Mouse (Mus musculus): ENCODE results near the gene Cables2. TPM values are rescaled to one million over a fixed set of nuclear protein-coding genes. Genes with fewer than 3 reads are reported as not detected.

Gene Cables2
- polyA plus RNA-seq, 1 experiment, result 7.9 TPM

GRCm38 (mm10) chr2:180234353-180234752 is 38.9 kb downstream of the Cables2 start:
- Histone ChIP-seq H3K27me3 (ENCODE audit: control insufficient read depth, insufficient read depth, insufficient read length) (no peaks in the 10 kb centered on the region), H3K36me3 (ENCODE audit: control insufficient read depth, insufficient read depth) (no peaks in the 10 kb centered on the region), H3K79me3 (ENCODE audit: low read depth) (no peaks in the 10 kb centered on the region), H3K4me3 (ENCODE audit: insufficient read depth, poor library complexity, severe bottlenecking) (no peak overlapping the region), H3K79me2 (ENCODE audit: control insufficient read depth, insufficient read depth) (no peaks in the 10 kb centered on the region), H3ac (ENCODE audit: control insufficient read depth, insufficient read length, low read depth) (no peak overlapping the region)
- TF ChIP-seq CEBPB (IDR thresholded peaks at IDR 0.05; ENCODE audit: low read depth), result no peak
- TF ChIP-seq CTCF (IDR thresholded peaks at IDR 0.05; ENCODE audit: control insufficient read depth, insufficient read depth, insufficient read length), result no peak
- no peak for TF ChIP-seq MYOD1 (IDR thresholded peaks at IDR 0.05; ENCODE audit: control insufficient read depth, insufficient read length, low read depth)
- TF ChIP-seq MAX (IDR thresholded peaks at IDR 0.05), result no peak
- TF ChIP-seq USF1 (IDR thresholded peaks at IDR 0.05; ENCODE audit: low read depth), result no peak
- no peak for TF ChIP-seq FOSL1 (IDR thresholded peaks at IDR 0.05; ENCODE audit: insufficient read depth, low read length, poor library complexity, severe bottlenecking)
- TF ChIP-seq MYOG (IDR thresholded peaks at IDR 0.05; ENCODE audit: control insufficient read depth, extremely low read depth, insufficient read length), result no peak

GRCm38 (mm10) chr2:180233101-180233904 is 40.0 kb downstream of the Cables2 start:
- Histone ChIP-seq H3K79me2 (ENCODE audit: control insufficient read depth, insufficient read depth) (no peaks in the 10 kb centered on the region), H3ac (ENCODE audit: control insufficient read depth, insufficient read length, low read depth) (no peak overlapping the region), H3K4me3 (ENCODE audit: insufficient read depth, poor library complexity, severe bottlenecking) (no peak overlapping the region), H3K27me3 (ENCODE audit: control insufficient read depth, insufficient read depth, insufficient read length) (no peaks in the 10 kb centered on the region), H3K36me3 (ENCODE audit: control insufficient read depth, insufficient read depth) (no peaks in the 10 kb centered on the region), H3K79me3 (ENCODE audit: low read depth) (no peaks in the 10 kb centered on the region)
- TF ChIP-seq USF1 (IDR thresholded peaks at IDR 0.05; ENCODE audit: low read depth) (no peak), MYOD1 (IDR thresholded peaks at IDR 0.05; ENCODE audit: control insufficient read depth, insufficient read length, low read depth) (peak; percentile 9), FOSL1 (IDR thresholded peaks at IDR 0.05; ENCODE audit: insufficient read depth, low read length, poor library complexity, severe bottlenecking) (no peak)

- H3K36me3 ChIP-seq (ENCODE audit: control insufficient read depth, insufficient read depth), result no peaks in the 10 kb centered on the region
- no peak overlapping the region for H3K4me3 ChIP-seq (ENCODE audit: insufficient read depth, poor library complexity, severe bottlenecking)
- no peaks in the 10 kb centered on the region for H3K79me3 ChIP-seq (ENCODE audit: low read depth)
- H3K79me2 ChIP-seq (ENCODE audit: control insufficient read depth, insufficient read depth), result peaks cover 2% of the 10 kb centered on the region
- TF ChIP-seq CTCF (IDR thresholded peaks at IDR 0.05; ENCODE audit: control insufficient read depth, insufficient read depth, insufficient read length), result no peak
- no peak for TF ChIP-seq USF1 (IDR thresholded peaks at IDR 0.05; ENCODE audit: low read depth)
- no peak for TF ChIP-seq MAX (IDR thresholded peaks at IDR 0.05)
- TF ChIP-seq CEBPB (IDR thresholded peaks at IDR 0.05; ENCODE audit: low read depth), result no peak
- no peak for TF ChIP-seq MYOG (IDR thresholded peaks at IDR 0.05; ENCODE audit: control insufficient read depth, extremely low read depth, insufficient read length)
- no peak for TF ChIP-seq FOSL1 (IDR thresholded peaks at IDR 0.05; ENCODE audit: insufficient read depth, low read length, poor library complexity, severe bottlenecking)
- TF ChIP-seq MYOD1 (IDR thresholded peaks at IDR 0.05; ENCODE audit: control insufficient read depth, insufficient read length, low read depth), result no peak
- H3ac ChIP-seq (ENCODE audit: control insufficient read depth, insufficient read length, low read depth), result no peak overlapping the region
- no peaks in the 10 kb centered on the region for H3K27me3 ChIP-seq (ENCODE audit: control insufficient read depth, insufficient read depth, insufficient read length)
Observed at GRCm38 (mm10) chr2:180230482-180230881, 42.8 kb downstream of the Cables2 start.

- no peaks in the 10 kb centered on the region for H3K36me3 ChIP-seq (ENCODE audit: control insufficient read depth, insufficient read depth)
- H3K4me3 ChIP-seq (ENCODE audit: insufficient read depth, poor library complexity, severe bottlenecking), result no peak overlapping the region
- H3ac ChIP-seq (ENCODE audit: control insufficient read depth, insufficient read length, low read depth), result no peak overlapping the region
- no peaks in the 10 kb centered on the region for H3K27me3 ChIP-seq (ENCODE audit: control insufficient read depth, insufficient read depth, insufficient read length)
- peaks cover 16% of the 10 kb centered on the region for H3K79me2 ChIP-seq (ENCODE audit: control insufficient read depth, insufficient read depth)
- TF ChIP-seq MAX (IDR thresholded peaks at IDR 0.05) (no peak), MYOG (IDR thresholded peaks at IDR 0.05; ENCODE audit: control insufficient read depth, extremely low read depth, insufficient read length) (no peak), CTCF (IDR thresholded peaks at IDR 0.05; ENCODE audit: control insufficient read depth, insufficient read depth, insufficient read length) (no peak), USF1 (IDR thresholded peaks at IDR 0.05; ENCODE audit: low read depth) (no peak), MYOD1 (IDR thresholded peaks at IDR 0.05; ENCODE audit: control insufficient read depth, insufficient read length, low read depth) (no peak), FOSL1 (IDR thresholded peaks at IDR 0.05; ENCODE audit: insufficient read depth, low read length, poor library complexity, severe bottlenecking) (no peak), CEBPB (IDR thresholded peaks at IDR 0.05; ENCODE audit: low read depth) (no peak)
- peaks cover 11% of the 10 kb centered on the region for H3K79me3 ChIP-seq (ENCODE audit: low read depth)
Observed at GRCm38 (mm10) chr2:180229129-180229528, 44.2 kb downstream of the Cables2 start.

GRCm38 (mm10) chr2:180228592-180228991 is 44.7 kb downstream of the Cables2 start:
- peak; percentile 95 for TF ChIP-seq MYOD1 (IDR thresholded peaks at IDR 0.05; ENCODE audit: control insufficient read depth, insufficient read length, low read depth)
- no peak for TF ChIP-seq USF1 (IDR thresholded peaks at IDR 0.05; ENCODE audit: low read depth)
- no peak for TF ChIP-seq FOSL1 (IDR thresholded peaks at IDR 0.05; ENCODE audit: insufficient read depth, low read length, poor library complexity, severe bottlenecking)
- no peak for TF ChIP-seq CEBPB (IDR thresholded peaks at IDR 0.05; ENCODE audit: low read depth)
- TF ChIP-seq MAX (IDR thresholded peaks at IDR 0.05), result peak; percentile 60
- H3K79me3 ChIP-seq (ENCODE audit: low read depth), result peaks cover 11% of the 10 kb centered on the region
- no peak overlapping the region for H3ac ChIP-seq (ENCODE audit: control insufficient read depth, insufficient read length, low read depth)
- no peaks in the 10 kb centered on the region for H3K36me3 ChIP-seq (ENCODE audit: control insufficient read depth, insufficient read depth)
- H3K79me2 ChIP-seq (ENCODE audit: control insufficient read depth, insufficient read depth), result peaks cover 21% of the 10 kb centered on the region
- no peak overlapping the region for H3K4me3 ChIP-seq (ENCODE audit: insufficient read depth, poor library complexity, severe bottlenecking)
- no peaks in the 10 kb centered on the region for H3K27me3 ChIP-seq (ENCODE audit: control insufficient read depth, insufficient read depth, insufficient read length)

GRCm38 (mm10) chr2:180228060-180228458 is 45.2 kb downstream of the Cables2 start:
- Histone ChIP-seq H3K79me2 (ENCODE audit: control insufficient read depth, insufficient read depth) (peaks cover 26% of the 10 kb centered on the region), H3K36me3 (ENCODE audit: control insufficient read depth, insufficient read depth) (no peaks in the 10 kb centered on the region), H3K4me3 (ENCODE audit: insufficient read depth, poor library complexity, severe bottlenecking) (no peak overlapping the region), H3K79me3 (ENCODE audit: low read depth) (peaks cover 16% of the 10 kb centered on the region), H3K27me3 (ENCODE audit: control insufficient read depth, insufficient read depth, insufficient read length) (no peaks in the 10 kb centered on the region), H3ac (ENCODE audit: control insufficient read depth, insufficient read length, low read depth) (peak overlapping the region; percentile 41)
- TF ChIP-seq MYOG (IDR thresholded peaks at IDR 0.05; ENCODE audit: control insufficient read depth, extremely low read depth, insufficient read length), result no peak
